Mouse (Mus musculus) hindlimb bud, embryonic 11.5 days (tissue): ENCODE data around the gene Nt5c2.
A peak's percentile ranks its signal among the peaks of the same experiment; 100 is the strongest.

ENCODE experiments used
- DNase-seq: peaks from one replicate; pipeline ENCODE4 v3.0.0-alpha.2; 2012; ENCODE audit warnings: low read depth, low spot score; ENCODE audit errors: extremely low spot score

The Nt5c2 gene

GRCm38 (mm10) chr19:46968833-46969232 is 46.1 kb downstream of the Nt5c2 start:
- DNase-seq = no peak

- no peak for DNase-seq
Observed at GRCm38 (mm10) chr19:46967861-46968260, 47.1 kb downstream of the Nt5c2 start.

- DNase-seq = no peak
Observed at GRCm38 (mm10) chr19:46966330-46966729, 48.6 kb downstream of the Nt5c2 start.

DNA sequence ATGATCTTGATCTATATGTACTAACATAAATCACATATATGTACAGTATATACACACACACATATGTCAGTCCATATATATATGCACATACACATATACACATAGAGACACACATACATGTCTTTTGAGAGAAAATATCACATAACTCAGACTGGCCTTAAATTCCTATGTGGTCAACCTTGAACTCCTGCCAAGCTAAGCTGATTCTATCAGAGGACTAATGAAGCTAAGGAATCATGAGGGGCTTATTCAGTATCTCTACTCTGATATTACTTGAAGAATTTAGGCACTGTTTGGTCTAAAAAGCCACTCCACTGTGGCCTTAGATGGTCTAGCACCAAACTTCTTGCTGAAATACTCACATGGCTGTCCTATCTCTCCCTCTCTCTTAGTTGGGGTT is 49.5 kb downstream of the Nt5c2 start:
- no peak for DNase-seq

- no peak for DNase-seq
Observed at GRCm38 (mm10) chr19:46964353-46964752, 50.6 kb downstream of the Nt5c2 start.

- no peak for DNase-seq
Observed at GRCm38 (mm10) chr19:46963440-46963839, 51.5 kb downstream of the Nt5c2 start.

DNA sequence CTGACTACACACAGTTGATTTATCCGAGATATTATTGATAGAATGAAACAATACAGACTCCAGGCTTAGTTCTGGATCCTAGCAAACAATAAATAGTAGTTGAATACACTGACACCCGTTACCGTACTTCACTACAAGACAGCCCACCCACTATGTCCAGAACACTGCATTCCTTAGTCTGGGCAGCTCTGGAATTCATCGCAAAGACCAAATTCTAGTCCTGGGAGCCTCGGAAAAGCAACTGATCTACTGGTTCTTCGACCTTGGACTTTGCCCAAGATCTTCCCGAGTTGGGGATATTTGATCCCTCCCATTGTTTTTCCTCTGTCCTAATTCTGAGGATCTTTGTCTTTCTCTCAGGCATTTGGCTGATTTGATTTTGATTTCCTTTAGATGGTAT is 52.1 kb downstream of the Nt5c2 start:
- no peak for DNase-seq

GRCm38 (mm10) chr19:46962171-46962772 is 52.7 kb downstream of the Nt5c2 start:
- DNase-seq = peak; percentile 54

DNA sequence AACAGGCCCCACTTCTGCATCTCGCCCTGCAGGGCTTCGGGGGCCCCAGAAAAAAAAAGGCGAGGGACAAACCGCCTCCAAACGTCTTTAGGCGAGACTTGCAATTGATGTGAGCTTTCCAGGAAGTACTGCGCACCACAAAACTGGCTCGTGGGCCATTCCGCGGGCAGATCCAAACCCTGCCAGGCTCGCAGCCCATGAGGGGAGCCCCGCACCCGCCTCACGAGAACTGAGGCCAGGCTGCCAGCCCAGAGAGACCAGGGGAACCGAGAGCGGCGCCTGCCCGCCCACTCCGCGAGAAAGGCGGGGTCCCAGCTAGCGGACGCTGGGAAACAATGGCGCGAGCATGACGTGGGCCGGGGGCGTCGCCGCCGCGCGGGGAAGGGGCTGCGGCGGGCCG is 53.3 kb downstream of the Nt5c2 start:
- no peak for DNase-seq

- no peak for DNase-seq
Observed at GRCm38 (mm10) chr19:46961047-46961651, 53.8 kb downstream of the Nt5c2 start.

- DNase-seq = no peak
Observed at GRCm38 (mm10) chr19:46960101-46961046, 54.6 kb downstream of the Nt5c2 start.

GRCm38 (mm10) chr19:46959536-46959935 is 55.4 kb downstream of the Nt5c2 start:
- no peak for DNase-seq

DNA sequence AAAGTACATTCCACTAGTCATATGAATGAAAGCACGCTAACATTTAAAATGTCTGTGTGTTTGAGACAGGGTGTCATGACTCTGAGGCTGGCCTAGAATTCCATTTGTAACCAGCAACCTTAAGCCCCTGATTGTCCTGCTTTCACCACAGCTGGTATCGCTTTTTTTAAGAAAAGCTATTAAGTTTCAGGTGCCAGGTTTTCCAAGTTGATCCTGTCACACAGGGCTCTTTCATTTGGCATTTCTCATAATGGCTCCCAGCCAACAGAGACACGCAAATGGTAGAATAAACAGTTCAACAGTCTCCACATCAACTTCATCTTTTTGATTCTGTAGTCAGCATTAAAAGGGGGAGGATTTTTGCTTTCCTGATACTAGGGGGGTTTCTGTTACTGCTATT is 56.4 kb downstream of the Nt5c2 start:
- DNase-seq = no peak

GRCm38 (mm10) chr19:46957971-46958370 is 57.0 kb downstream of the Nt5c2 start:
- DNase-seq = no peak

DNA sequence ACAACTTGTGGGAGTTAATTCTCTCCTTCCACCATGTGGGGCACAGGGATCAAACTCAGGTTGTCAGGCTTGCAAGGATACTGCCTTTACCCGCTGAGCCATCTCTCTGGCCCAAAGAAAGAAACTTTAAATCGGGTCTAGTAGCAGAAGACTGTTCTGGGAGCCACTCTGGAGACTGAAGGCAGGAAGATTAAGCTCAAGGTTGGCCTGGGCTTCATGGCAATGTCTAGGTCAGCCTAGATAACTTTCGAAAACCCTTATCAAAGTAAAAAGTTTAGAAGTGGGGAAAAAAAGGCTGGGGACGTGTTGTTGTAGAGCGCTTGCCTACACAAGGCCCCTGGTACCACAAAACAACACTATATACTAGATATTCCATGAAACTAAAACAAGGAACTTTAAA is 58.0 kb downstream of the Nt5c2 start:
- no peak for DNase-seq

DNA sequence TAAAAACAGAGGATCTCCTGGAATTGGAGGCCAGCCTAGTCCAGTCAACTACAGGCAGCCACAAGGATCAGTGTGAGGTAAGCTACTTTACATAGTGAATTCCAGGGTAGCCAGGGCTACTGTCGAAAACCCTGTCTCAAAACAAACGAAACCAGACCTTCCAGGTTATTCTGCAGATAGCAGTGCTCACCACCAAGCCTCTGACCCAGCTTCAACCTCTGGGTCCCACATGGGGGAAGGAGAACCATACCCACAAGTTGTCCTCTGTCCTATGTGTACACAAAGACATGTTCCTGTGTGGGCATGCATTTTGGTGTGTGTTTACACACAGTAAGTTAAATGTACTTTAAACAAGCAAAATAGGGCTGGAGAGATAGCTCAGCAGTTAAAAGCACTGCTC is 58.5 kb downstream of the Nt5c2 start:
- no peak for DNase-seq

GRCm38 (mm10) chr19:46955630-46956029 is 59.3 kb downstream of the Nt5c2 start:
- DNase-seq = no peak

- DNase-seq = no peak
Observed at GRCm38 (mm10) chr19:46953536-46953935, 61.4 kb downstream of the Nt5c2 start.

GRCm38 (mm10) chr19:46952986-46953385 is 62.0 kb downstream of the Nt5c2 start:
- no peak for DNase-seq

GRCm38 (mm10) chr19:46944341-46944740 is 70.6 kb downstream of the Nt5c2 start:
- no peak for DNase-seq

GRCm38 (mm10) chr19:46937173-46937572 is 77.8 kb downstream of the Nt5c2 start:
- no peak for DNase-seq

GRCm38 (mm10) chr19:46934025-46934424 is 80.9 kb downstream of the Nt5c2 start:
- no peak for DNase-seq
